Mouse (Mus musculus) right cerebral cortex, postnatal 25 days (tissue): ENCODE measurements around the gene Brinp1.
"Not testable (repeated sequence)": the region's sequence is repeated elsewhere in the genome, so short reads cannot be mapped to it uniquely, and the experiment has no call there.

ENCODE experiments used
- DNase-seq: peaks from one replicate; pipeline ENCODE4 v3.0.0; 2022

Brinp1 gene

GRCm38 (mm10) chr4:68954322-68954901, at the start of gene Brinp1:
Gene Brinp1, minus strand, starts transcription at chr4:68954397.
- DNase-seq, result peak; percentile 93

- peak; percentile 21 for DNase-seq
Observed at GRCm38 (mm10) chr4:68957265-68957664, 3.1 kb upstream of the Brinp1 start.

DNA sequence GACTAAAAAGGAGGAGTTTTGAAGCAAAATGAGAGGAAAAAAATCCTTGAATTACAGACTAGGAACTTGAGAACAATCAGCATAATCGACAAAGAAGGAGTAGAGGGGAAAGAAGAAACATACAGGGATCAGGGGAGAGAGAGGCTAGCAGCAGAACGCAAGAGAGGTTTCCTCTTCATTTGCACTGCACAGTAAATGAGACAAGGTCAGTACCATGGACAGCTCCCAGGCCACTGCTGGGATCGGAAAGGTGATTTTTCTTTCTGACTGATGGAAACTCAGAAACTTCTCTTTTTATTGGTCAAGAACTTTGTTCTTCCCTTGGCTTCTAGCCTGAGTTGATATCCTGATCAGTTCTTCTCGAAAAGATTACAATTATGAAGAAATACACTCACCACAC, 1.4 kb upstream of the Brinp1 start:
- no peak for DNase-seq

- DNase-seq, result no peak
Observed at GRCm38 (mm10) chr4:68953667-68954321, 403 bp downstream of the Brinp1 start.

DNA sequence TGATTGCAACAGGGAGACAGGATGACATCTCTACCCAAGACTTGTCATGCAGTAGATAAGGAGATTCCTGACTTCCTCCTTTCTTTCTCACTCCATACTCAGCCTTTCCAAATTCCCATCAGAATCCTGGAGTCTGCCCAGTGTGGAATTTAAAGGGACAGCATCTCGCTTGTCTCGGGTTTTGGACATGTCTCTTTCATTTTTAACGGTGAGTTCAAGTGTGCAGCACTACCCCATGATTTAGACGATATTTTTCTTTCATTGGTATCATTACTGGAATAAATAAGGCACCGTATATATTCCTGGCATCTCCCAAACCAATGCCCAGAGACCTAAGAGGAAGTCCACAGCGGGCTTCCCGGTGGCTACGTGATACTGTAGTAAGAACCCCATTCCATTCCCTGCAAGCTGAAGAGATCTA, 1.1 kb downstream of the Brinp1 start:
- peak; percentile 29 for DNase-seq

GRCm38 (mm10) chr4:68950556-68950955, 3.6 kb downstream of the Brinp1 start:
- DNase-seq, result peak; percentile 50

DNA sequence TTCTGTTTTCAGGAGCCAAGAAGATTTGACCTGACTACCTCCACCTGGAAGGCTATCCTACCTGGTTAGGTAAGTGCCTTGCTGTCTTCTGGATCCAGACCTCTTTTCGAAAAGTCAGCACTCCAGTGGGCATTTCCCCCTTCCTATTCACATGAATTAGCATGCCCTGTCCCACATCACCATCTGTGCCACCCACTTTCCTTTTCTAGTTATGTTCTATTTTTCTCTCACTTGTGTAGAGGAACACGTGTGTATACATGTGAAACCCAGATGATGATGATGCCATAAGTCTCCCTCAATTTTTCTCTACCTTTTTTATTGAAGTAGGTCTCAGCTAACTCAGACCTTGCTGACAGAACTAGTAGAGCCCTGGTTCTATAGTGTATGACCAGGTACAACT, 11.3 kb downstream of the Brinp1 start:
- DNase-seq, result no peak

DNA sequence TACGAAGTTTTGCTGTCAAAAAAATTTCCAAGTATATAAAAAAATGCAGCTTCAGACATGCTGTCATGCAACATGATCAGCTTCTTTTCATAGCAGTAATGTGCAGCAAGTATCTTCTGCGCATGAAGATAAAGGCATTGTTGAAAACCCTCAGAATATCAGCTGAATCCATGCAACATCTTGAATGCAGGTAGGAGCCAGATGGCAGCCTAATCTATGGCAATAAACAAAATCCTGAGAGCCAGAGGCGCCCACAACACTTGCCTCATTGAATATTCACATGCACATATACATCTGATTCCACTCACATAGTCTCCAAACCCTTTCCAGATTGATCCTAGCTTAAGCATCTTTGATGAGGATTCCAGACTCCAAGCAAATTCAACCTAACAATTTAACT, 24.2 kb downstream of the Brinp1 start:
- no peak for DNase-seq

- no peak for DNase-seq
Observed at GRCm38 (mm10) chr4:68926091-68926490, 28.1 kb downstream of the Brinp1 start.

- DNase-seq, result no peak
Observed at GRCm38 (mm10) chr4:68922944-68923343, 31.3 kb downstream of the Brinp1 start.

DNA sequence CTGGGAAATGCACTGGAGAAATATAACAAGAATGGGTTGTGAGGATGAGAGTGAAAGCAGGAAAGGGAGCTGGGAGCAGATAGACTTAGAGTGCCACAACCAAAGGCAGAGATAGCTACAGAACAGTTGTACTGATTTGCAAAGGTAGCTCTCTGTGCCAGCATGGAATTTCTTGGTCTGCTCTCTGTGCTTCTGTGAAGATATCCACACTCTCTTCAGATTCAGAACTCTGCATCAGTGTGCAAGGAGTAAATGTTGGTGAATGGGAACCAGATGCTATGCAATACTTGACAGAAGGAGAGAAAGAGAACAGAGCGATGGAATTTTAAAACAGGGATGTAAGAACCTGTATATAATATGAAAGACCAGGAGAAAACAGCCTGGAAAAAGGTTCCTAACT, 31.7 kb downstream of the Brinp1 start:
- DNase-seq, result no peak

GRCm38 (mm10) chr4:68920127-68920526, 34.1 kb downstream of the Brinp1 start:
- no peak for DNase-seq

- DNase-seq, result no peak
Observed at GRCm38 (mm10) chr4:68910942-68911341, 43.3 kb downstream of the Brinp1 start.

- DNase-seq, result peak; percentile 73
Observed at GRCm38 (mm10) chr4:68906417-68907210, 47.6 kb downstream of the Brinp1 start.

DNA sequence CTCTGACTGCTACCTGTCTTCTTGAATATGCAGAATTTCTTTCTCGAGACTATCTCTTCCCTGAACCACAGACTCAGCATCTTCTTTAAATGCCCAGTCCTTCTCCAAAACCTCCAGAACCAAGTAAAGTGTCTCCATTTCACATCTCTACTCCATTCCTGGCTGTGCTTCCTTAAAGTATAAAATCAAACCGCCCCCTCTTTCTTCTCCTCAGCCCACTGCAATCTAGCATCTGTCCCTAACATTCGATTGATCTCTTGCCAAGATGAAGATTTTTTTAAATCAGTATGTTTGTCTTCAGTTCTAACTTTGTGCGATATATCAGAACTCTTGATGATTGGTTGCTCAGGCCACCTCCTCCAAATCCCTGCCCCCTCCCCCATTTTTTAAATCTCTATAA, 63.7 kb downstream of the Brinp1 start:
- DNase-seq, result no peak

- no peak for DNase-seq
Observed at GRCm38 (mm10) chr4:68886276-68886675, 67.9 kb downstream of the Brinp1 start.

DNA sequence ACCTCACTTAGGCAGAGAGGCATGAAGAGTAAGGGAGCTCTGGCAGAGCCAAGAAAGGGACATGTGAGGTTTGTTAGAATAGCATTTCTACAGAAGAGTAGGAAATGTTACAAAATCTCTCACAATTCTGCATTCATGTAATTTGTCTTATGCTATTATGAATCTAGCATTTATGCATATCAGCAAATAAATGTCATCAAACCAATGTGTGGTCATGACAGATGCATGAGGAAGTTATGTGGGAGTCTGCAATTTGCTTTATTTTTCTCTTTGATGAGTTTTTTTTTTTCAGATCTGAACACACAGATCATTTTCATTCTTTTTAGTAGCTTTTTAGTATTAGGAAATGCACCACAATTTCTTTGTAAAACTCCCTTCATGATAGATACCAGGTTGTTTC, 82.2 kb downstream of the Brinp1 start:
- DNase-seq, result no peak

DNA sequence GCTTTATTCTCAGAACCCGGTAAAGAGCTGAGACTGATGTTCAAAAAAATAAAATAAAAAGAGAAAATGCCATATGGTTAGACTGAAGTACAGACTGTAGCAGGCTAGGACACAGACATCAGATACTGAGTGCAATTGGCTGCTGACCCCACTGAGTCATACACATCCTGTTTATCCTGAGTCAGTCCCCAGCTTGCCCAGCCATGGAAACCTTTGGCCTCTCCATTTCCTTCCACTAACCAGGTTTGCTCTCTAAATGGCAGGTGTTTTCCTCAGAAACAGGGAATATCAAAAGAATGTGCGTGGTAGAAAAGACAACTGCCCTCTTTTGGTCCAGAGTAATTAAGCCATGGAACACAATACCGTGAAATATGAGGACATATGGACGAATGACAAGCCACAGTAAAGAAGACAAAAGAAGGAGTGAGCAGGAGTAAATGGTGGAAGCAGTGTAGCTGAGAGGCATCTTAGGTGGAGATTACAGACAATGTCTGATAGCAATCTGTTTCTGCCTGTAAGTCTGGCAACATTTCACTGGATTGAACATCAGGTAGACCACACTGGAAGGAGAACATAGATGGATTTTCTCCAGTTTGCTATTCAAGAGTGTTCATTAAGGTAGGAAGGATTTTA, 88.9 kb downstream of the Brinp1 start:
- DNase-seq, result no peak

DNA sequence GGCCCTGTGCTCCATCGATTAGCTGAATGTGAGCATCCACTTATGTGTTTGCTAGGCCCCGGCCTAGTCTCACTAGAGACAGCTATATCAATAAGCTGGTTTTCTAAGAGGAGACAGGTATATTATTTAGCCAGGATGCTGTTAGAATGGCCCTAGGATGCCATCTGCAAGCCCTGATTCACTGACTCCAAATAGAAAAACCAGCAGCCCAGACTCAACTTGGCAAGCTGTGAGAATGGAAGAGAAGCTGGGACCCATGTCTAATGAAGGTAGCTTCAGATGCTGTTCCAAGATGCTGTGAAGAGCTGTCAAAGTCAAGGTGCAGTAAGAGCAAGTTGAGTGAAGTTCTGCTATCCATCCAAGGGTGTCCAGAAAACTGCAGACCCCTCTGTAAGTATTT, 89.5 kb downstream of the Brinp1 start:
- DNase-seq, result no peak

DNA sequence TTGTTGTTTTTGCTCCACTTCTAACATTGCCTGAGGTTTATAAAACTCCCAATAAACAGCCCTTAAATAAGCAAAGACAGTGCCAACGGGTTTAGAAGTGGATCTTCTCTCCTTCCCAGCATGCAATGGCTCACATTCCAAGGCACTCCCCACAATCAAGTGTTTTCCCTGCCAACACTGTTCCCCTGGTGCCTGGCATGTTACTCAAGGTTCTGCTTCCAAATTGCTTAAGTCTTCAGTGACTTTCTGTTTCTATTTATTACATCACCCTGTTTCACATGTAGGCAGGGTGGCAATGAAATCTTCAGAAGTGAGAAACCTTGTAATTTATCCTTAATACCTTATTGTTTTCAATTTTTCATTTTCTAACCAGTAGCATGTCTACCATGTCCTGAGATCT, 97.3 kb downstream of the Brinp1 start:
- DNase-seq, result no peak

GRCm38 (mm10) chr4:68849671-68850070, 104.5 kb downstream of the Brinp1 start:
- DNase-seq, result no peak

DNA sequence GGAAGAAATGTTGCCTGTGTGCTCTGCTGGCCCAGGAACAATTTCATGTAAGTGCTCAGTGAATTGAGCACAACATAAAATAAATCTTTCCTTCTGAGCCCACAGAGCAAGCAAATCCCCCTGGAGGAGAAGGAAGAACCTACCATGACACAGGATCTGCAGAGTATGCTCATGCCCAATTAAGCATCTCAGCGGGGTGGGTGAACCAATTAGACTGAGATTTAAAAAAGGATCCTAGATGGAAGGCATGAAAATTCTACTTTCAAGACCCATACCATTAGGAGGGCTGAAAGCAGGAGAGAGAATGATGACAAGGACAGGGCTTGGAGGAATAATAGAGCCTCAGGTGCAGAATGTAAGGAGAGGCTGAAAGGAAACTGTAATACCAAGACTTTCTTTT, 107.2 kb downstream of the Brinp1 start:
- no peak for DNase-seq

- DNase-seq, result no peak
Observed at GRCm38 (mm10) chr4:68845964-68846363, 108.2 kb downstream of the Brinp1 start.

- DNase-seq, result not testable (repeated sequence)
Observed at GRCm38 (mm10) chr4:68813997-68814396, 140.2 kb downstream of the Brinp1 start.
